Mouse (Mus musculus) stomach, postnatal 0 days (tissue): ENCODE data around the gene Cdk9. TPM values are rescaled to one million over a fixed set of nuclear protein-coding genes. Genes with fewer than 3 reads are reported as not detected.
A peak's percentile ranks its signal among the peaks of the same experiment; 100 is the strongest.

Experiments used
- ATAC-seq: fragments of 200-750 bp; cut with Nextera tagmentation; 2 replicates; pipeline ENCODE4 v1.8.0; 2017; ENCODE audit not compliant: low FRiP score, low TSS enrichment
- DNase-seq: peaks from one replicate; pipeline ENCODE4 v3.0.0-alpha.2; 2016; ENCODE audit warnings: low spot score
- H3K27ac ChIP-seq: fragments of 300-500 bp; sonication (generic); replicated peaks from 2 replicates; pipeline ENCODE4 v1.5.1; 2014; ENCODE audit warnings: mild to moderate bottlenecking, control low read depth
- H3K27me3 ChIP-seq: fragments of 300-500 bp; sonication (generic); 2 replicates; pipeline ENCODE4 v1.6.1; 2014; ENCODE audit warnings: low read length; ENCODE audit not compliant: control insufficient read depth, insufficient read depth
- H3K36me3 ChIP-seq: fragments of 300-500 bp; sonication (generic); 2 replicates; pipeline ENCODE4 v1.6.1; 2014; ENCODE audit warnings: low read length, mixed read lengths; ENCODE audit not compliant: control insufficient read depth, insufficient read depth
- H3K4me1 ChIP-seq: fragments of 300-500 bp; sonication (generic); replicated peaks from 2 replicates; pipeline ENCODE4 v1.6.1; 2014; ENCODE audit warnings: antibody characterized with exemption; ENCODE audit not compliant: control insufficient read depth, insufficient read depth
- H3K4me2 ChIP-seq: fragments of 300-500 bp; sonication (generic); replicated peaks from 2 replicates; pipeline ENCODE4 v1.6.1; 2014; ENCODE audit warnings: low read depth, mild to moderate bottlenecking, control low read depth, moderate library complexity
- H3K4me3 ChIP-seq: fragments of 300-500 bp; sonication (generic); 2 replicates; pipeline ENCODE4 v1.5.1; 2014; ENCODE audit warnings: low read depth, low read length, control low read depth
- H3K9ac ChIP-seq: fragments of 300-500 bp; sonication (generic); 2 replicates; pipeline ENCODE4 v1.6.1; 2014; ENCODE audit warnings: mild to moderate bottlenecking, low read length, control low read depth, mixed read lengths
- H3K9me3 ChIP-seq: fragments of 300-500 bp; sonication (generic); 2 replicates; pipeline ENCODE4 v1.6.1; 2016; ENCODE audit warnings: low read length; ENCODE audit not compliant: control insufficient read depth
- CTCF ChIP-seq: IDR thresholded peaks from 2 replicates; pipeline ENCODE4 v1.5.1; 2016; ENCODE audit warnings: antibody characterized with exemption, low read depth, mild to moderate bottlenecking, moderate library complexity
- EP300 ChIP-seq: optimal IDR thresholded peaks from 2 replicates; pipeline ENCODE3; 2016; ENCODE audit warnings: antibody characterized with exemption
- WGBS: fragments of 180-500 bp; shearing (Covaris S2); extraction: QIAGEN DNeasy Blood & Tissue Kit; methylation state at CpG from one replicate; pipeline ENCODE4 v1.1.7; 2014; 5-methylcytosine and 5-hydroxymethylcytosine counted together
- microRNA counts: library from miRNA; unstranded; fragments of <30 nt; microRNA quantifications from one replicate; lab custom pipeline; 2015
- microRNA-seq: library from miRNA; unstranded; fragments of <30 nt; microRNA quantifications from one replicate; pipeline ENCODE4, GENCODE M21; 2016
- polyA plus RNA-seq: library from polyadenylated mRNA; unstranded; fragments of >200 nt; fragmentation: Nextera tagmentation; extraction: Ambion mirVana; gene quantifications from 2 replicates; pipeline ENCODE4 v1.2.1, GENCODE M21; 2015

Gene Cdk9
- polyA plus RNA-seq, 1 experiment from 2014 or later = 55.8 TPM

DNA sequence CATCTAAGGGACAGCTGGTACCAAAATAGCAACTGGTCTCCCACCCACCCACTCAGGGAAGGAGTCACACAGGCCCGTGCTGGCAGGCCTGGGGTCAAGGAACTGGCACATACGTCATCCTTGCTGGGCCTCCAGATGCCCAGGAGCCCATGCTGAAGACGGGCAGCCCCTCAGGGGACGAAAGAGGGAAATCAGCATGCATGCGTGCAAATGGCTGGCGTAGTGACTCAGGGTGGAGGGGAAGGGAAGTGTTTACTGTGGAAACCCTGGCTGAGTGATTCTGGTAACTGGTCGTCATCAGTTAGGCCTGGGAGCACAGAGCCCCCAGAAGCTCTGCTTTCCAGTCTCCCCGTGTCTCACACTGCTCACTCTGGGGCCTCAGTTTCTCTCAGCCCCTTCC lies 47.5 kb downstream of the Cdk9 start:
- no peak for ATAC-seq
- no peak overlapping the region for H3K9ac ChIP-seq
- H3K4me1 ChIP-seq = peaks cover 4% of the 10 kb centered on the region
- no peak overlapping the region for H3K4me3 ChIP-seq
- H3K27ac ChIP-seq = no peak overlapping the region
- H3K4me2 ChIP-seq = no peak overlapping the region
- H3K9me3 ChIP-seq = no peaks in the 10 kb centered on the region
- H3K36me3 ChIP-seq = no peaks in the 10 kb centered on the region
- 72% methylated on average over 8 of the region's 8 CpGs for WGBS
- H3K27me3 ChIP-seq = no peaks in the 10 kb centered on the region
- DNase-seq = peak; percentile 13
- TF ChIP-seq CTCF = no peak
- no peak for TF ChIP-seq EP300

- ATAC-seq = no peak
- peak; percentile 12 for DNase-seq
- no peak overlapping the region for H3K4me3 ChIP-seq
- TF ChIP-seq CTCF = no peak
- no peak for TF ChIP-seq EP300
- peaks cover 4% of the 10 kb centered on the region for H3K4me1 ChIP-seq
- no peak overlapping the region for H3K4me2 ChIP-seq
- 42% methylated on average over 5 of the region's 5 CpGs for WGBS
- H3K27me3 ChIP-seq = no peaks in the 10 kb centered on the region
- no peaks in the 10 kb centered on the region for H3K9me3 ChIP-seq
- no peaks in the 10 kb centered on the region for H3K36me3 ChIP-seq
- H3K9ac ChIP-seq = no peak overlapping the region
- peak overlapping the region; percentile 58 for H3K27ac ChIP-seq
These were observed 50.6 kb downstream of the Cdk9 start for GRCm38 (mm10) chr2:32662291-32662690.

DNA sequence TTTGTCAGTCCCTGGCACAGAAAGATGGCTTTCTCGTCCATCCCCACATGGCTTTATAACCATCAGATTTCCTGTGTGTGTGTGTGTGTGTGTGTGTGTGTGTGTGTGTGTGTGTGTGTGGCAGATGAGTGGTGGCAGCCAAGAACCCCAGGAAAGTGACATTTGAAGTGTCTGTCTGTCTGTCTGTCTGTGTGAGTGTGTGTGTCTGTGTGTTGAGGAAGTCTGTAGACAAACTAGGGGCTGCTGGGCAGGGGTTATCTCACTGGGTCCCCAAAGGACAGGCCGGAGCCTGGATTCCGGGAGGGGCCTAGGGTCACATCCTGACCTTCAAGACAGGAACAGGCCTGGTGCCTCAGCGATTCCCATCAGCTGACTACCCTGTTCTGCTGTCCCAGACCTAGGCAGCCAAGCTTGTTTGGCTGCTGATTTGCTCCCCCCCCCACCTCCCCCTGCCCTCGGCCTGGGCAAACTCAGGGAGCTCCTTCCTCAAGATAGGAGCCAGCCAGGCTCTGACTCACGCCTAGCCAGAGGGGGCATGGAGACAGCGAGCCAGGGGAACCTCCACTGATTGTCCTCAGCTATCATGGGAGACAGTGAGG lies 51.3 kb downstream of the Cdk9 start:
- H3K27ac ChIP-seq = peak overlapping the region; percentile 58
- no peaks in the 10 kb centered on the region for H3K27me3 ChIP-seq
- DNase-seq (peak; percentile 68), ATAC-seq (peak; percentile 72)
- no peaks in the 10 kb centered on the region for H3K36me3 ChIP-seq
- H3K4me1 ChIP-seq = peaks cover 4% of the 10 kb centered on the region
- H3K4me2 ChIP-seq = no peak overlapping the region
- TF ChIP-seq EP300 = no peak
- 0 out of 2 replicates have a peak, but pooled peaks have one; percentile 1 for TF ChIP-seq CTCF
- H3K9me3 ChIP-seq = no peaks in the 10 kb centered on the region
- no peak overlapping the region for H3K4me3 ChIP-seq
- no peak overlapping the region for H3K9ac ChIP-seq
- 40% methylated on average over 7 of the region's 7 CpGs for WGBS

DNA sequence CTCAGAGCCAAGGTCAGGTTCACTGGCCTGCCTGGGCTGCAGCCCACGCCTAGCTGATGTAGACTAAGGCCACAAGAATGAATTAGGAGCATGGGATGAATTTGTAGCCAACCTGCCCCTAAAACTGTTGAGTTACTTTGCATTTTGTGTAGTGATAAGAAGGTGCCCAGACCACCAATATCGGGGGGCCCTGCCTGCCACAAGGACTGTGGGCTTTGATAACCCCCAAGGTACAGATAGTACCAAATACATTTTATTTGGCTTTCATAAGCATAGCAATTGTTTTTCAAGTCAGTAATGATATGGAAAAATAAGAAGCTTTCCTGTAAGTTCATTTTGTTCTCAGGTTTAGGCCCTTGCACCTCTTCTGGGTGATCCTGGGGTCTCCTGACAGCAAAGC lies 54.0 kb downstream of the Cdk9 start:
- no peak for TF ChIP-seq EP300
- no peak for TF ChIP-seq CTCF
- ATAC-seq (no peak), DNase-seq (no peak)
- Histone ChIP-seq H3K36me3 (no peaks in the 10 kb centered on the region), H3K4me1 (peaks cover 4% of the 10 kb centered on the region), H3K4me2 (no peak overlapping the region), H3K27me3 (no peaks in the 10 kb centered on the region), H3K9ac (no peak overlapping the region), H3K4me3 (no peak overlapping the region), H3K27ac (no peak overlapping the region), H3K9me3 (no peaks in the 10 kb centered on the region)
- WGBS = 92% methylated on average over 2 of the region's 2 CpGs

DNA sequence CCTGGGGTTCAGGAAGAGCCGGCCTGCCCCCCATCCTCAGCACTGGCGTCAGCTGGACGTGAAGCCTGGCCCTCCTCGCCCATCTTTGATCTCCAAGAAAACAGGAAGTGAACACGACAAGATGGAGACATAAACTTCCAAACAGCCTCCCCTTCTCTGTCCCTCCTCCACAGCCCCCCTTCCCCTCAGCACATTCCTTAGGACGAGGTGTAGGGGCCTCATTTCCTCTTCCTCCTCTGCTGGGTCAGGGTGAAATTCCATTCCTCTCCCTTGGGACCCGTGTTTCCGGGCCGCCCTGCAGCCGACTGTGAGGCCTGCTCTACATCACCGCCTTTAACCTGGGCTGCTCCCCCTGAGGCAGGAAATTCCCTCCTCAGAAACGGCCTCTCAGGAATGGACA lies 57.0 kb downstream of the Cdk9 start:
- H3K4me3 ChIP-seq = no peak overlapping the region
- TF ChIP-seq EP300 (no peak), CTCF (no peak)
- no peaks in the 10 kb centered on the region for H3K27me3 ChIP-seq
- 60% methylated on average over 11 of the region's 12 CpGs for WGBS
- ATAC-seq (peak; percentile 34; the same call in 1 of the 2 replicates), DNase-seq (peak; percentile 14)
- H3K9ac ChIP-seq = no peak overlapping the region
- H3K4me2 ChIP-seq = no peak overlapping the region
- H3K4me1 ChIP-seq = no peaks in the 10 kb centered on the region
- no peaks in the 10 kb centered on the region for H3K9me3 ChIP-seq
- H3K36me3 ChIP-seq = no peaks in the 10 kb centered on the region
- H3K27ac ChIP-seq = peak overlapping the region; percentile 74

MicroRNA genes within 50 kb of the gene (microRNA counts, 519-probe panel; counts per million panel counts)
- not detected for microRNA mmu-miR-2861 (lab: Ali Mortazavi, UCI)

Small RNAs within 50 kb of the gene (microRNA-seq; reads per million reads assigned to microRNA genes)
- not detected for gene Gm47291
- not detected for gene Mir2861
- gene Mir3960 = not detected
- not detected for gene Mir8093

Other genes with a start within 250 kb of the Cdk9 start
- 16.6 and 20.2 TPM in 2 replicates for gene Fam102a, start 177.7 kb downstream of the Cdk9 start, polyA plus RNA-seq
- 87.5 and 91.8 TPM in 2 replicates for gene Dpm2, start 142.2 kb downstream of the Cdk9 start, polyA plus RNA-seq
- 0.08 and 0.18 TPM in 2 replicates for gene Pip5kl1, start 138.3 kb downstream of the Cdk9 start, polyA plus RNA-seq
- not detected in 2 replicates for gene 9430097D07Rik, start 137.4 kb downstream of the Cdk9 start, polyA plus RNA-seq
- gene St6galnac4, start 126.0 kb downstream of the Cdk9 start, polyA plus RNA-seq = 7.4 and 7.7 TPM in 2 replicates
- 9.1 and 11.3 TPM in 2 replicates for gene St6galnac6, start 113.4 kb downstream of the Cdk9 start, polyA plus RNA-seq
- 21.8 and 26.1 TPM in 2 replicates for gene Ak1, start 91.3 kb downstream of the Cdk9 start, polyA plus RNA-seq
- gene Eng, start 66.5 kb downstream of the Cdk9 start, polyA plus RNA-seq = 23.0 and 23.3 TPM in 2 replicates
- gene Fpgs, start 8.9 kb downstream of the Cdk9 start, polyA plus RNA-seq = 15.1 and 17.3 TPM in 2 replicates
- gene Sh2d3c, start 8.0 kb upstream of the Cdk9 start, polyA plus RNA-seq = 7.7 and 8.4 TPM in 2 replicates
- not detected in 2 replicates for gene 6330409D20Rik, start 27.9 kb upstream of the Cdk9 start, polyA plus RNA-seq
- gene Tor2a, start 44.2 kb upstream of the Cdk9 start, polyA plus RNA-seq = 45.9 and 50.3 TPM in 2 replicates
- 0.05 and 0.06 TPM in 2 replicates for gene Ttc16, start 62.6 kb upstream of the Cdk9 start, polyA plus RNA-seq
- gene Ptrh1, start 62.7 kb upstream of the Cdk9 start, polyA plus RNA-seq = 7.6 and 10.1 TPM in 2 replicates
- 0.63 and 1.1 TPM in 2 replicates for gene Cfap157, start 71.4 kb upstream of the Cdk9 start, polyA plus RNA-seq
- 9.3 and 9.5 TPM in 2 replicates for gene Stxbp1, start 134.2 kb upstream of the Cdk9 start, polyA plus RNA-seq
- 90.7 and 101 TPM in 2 replicates for gene Fam129b, start 163.0 kb upstream of the Cdk9 start, polyA plus RNA-seq
- gene Rpl12, start 248.5 kb upstream of the Cdk9 start, polyA plus RNA-seq = 141 and 157 TPM in 2 replicates
- 5.3 and 5.5 TPM in 2 replicates for gene Lrsam1, start 248.5 kb upstream of the Cdk9 start, polyA plus RNA-seq